Mouse (Mus musculus) embryonic facial prominence, embryonic 14.5 days (tissue): Measurements from ENCODE around the gene Glis2. TPM values are rescaled to one million over a fixed set of nuclear protein-coding genes. Genes with fewer than 3 reads are reported as not detected.
A peak's percentile ranks its signal among the peaks of the same experiment; 100 is the strongest.

Source experiments
- ATAC-seq: fragments of 200-750 bp; cut with Nextera tagmentation; 2 replicates; pipeline ENCODE4 v1.8.0; 2017; ENCODE audit warnings: low read depth, moderate number of reproducible peaks, moderate TSS enrichment
- DNase-seq: peaks from one replicate; pipeline ENCODE4 v3.0.0-alpha.2; 2015; ENCODE audit warnings: low spot score
- H3K27ac ChIP-seq: fragments of 300-500 bp; sonication (generic); replicated peaks from 2 replicates; pipeline ENCODE4 v1.5.1; 2014; ENCODE audit warnings: low read depth, mild to moderate bottlenecking, low read length, moderate library complexity
- H3K27me3 ChIP-seq: fragments of 300-500 bp; sonication (generic); replicated peaks from 2 replicates; pipeline ENCODE4 v1.6.1; 2014; ENCODE audit warnings: low read length; ENCODE audit not compliant: control insufficient read depth, insufficient read depth
- H3K36me3 ChIP-seq: fragments of 300-500 bp; sonication (generic); 2 replicates; pipeline ENCODE4 v1.6.1; 2014; ENCODE audit warnings: low read length, mixed read lengths; ENCODE audit not compliant: control insufficient read depth, insufficient read depth
- H3K4me1 ChIP-seq: fragments of 300-500 bp; sonication (generic); 2 replicates; pipeline ENCODE4 v1.6.1; 2014; ENCODE audit warnings: antibody characterized with exemption, low read length; ENCODE audit not compliant: control insufficient read depth, insufficient read depth
- H3K4me2 ChIP-seq: fragments of 300-500 bp; sonication (generic); 2 replicates; pipeline ENCODE4 v1.6.1; 2014; ENCODE audit warnings: low read depth, mild to moderate bottlenecking, low read length, moderate library complexity, mixed read lengths
- H3K4me3 ChIP-seq: fragments of 300-500 bp; sonication (generic); 2 replicates; pipeline ENCODE4 v1.5.1; 2014; ENCODE audit warnings: low read depth, mild to moderate bottlenecking, low read length
- H3K9ac ChIP-seq: fragments of 300-500 bp; sonication (generic); 2 replicates; pipeline ENCODE4 v1.6.1; 2014; ENCODE audit warnings: low read depth, mild to moderate bottlenecking, low read length, moderate library complexity, mixed read lengths
- H3K9me3 ChIP-seq: fragments of 300-500 bp; sonication (generic); 2 replicates; pipeline ENCODE4 v1.6.1; 2016; ENCODE audit warnings: low read length; ENCODE audit not compliant: control insufficient read depth
- WGBS: fragments of 180-500 bp; shearing (Covaris S2); extraction: QIAGEN DNeasy Blood & Tissue Kit; methylation state at CpG from one replicate; pipeline ENCODE4 v1.1.7; 2014; 5-methylcytosine and 5-hydroxymethylcytosine counted together
- polyA plus RNA-seq: library from polyadenylated mRNA; unstranded; fragments of >200 nt; fragmentation: Nextera tagmentation; extraction: Ambion mirVana; gene quantifications from 2 replicates; pipeline ENCODE4 v1.2.1, GENCODE M21; 2014

Glis2 gene
- polyA plus RNA-seq, 1 experiment from 2014 or later, result 34.7 TPM

- Histone ChIP-seq H3K36me3 (peaks cover 4% of the 10 kb centered on the region; the same call in 1 of the 2 replicates), H3K4me3 (peak overlapping the region; percentile 73), H3K9me3 (no peaks in the 10 kb centered on the region), H3K4me2 (peak overlapping the region; percentile 96), H3K27me3 (no peaks in the 10 kb centered on the region), H3K27ac (peak overlapping the region; percentile 95), H3K9ac (peak overlapping the region; percentile 90), H3K4me1 (peaks cover 57% of the 10 kb centered on the region)
- DNase-seq (no peak), ATAC-seq (no peak)
- 24% methylated on average over 2 of the region's 2 CpGs for WGBS
Measured at GRCm38 (mm10) chr16:4596836-4597235, 2.3 kb downstream of the Glis2 start.

DNA sequence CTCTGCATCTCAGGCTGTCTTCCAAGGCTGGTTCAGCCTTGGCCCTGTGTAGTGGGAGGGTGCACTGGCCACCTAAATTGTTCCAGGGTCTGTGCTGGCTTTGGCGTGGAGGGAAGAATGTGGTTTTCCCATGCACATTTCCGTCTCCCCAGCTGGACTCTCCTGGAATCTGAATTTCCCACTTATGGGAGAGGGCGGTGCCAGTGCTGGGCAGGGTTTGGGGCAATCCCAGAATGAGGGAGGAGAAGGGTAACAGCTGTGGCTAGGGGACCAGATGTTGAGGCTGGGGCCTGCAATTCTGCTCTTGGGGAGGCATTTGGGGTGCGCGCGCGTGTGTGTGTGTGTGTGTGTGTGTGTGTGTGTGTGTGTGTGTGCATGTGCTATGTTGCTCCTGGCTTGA lies 2.8 kb downstream of the Glis2 start:
- DNase-seq, result peak; percentile 72
- Histone ChIP-seq H3K4me3 (peak overlapping the region; percentile 73), H3K4me1 (peaks cover 60% of the 10 kb centered on the region), H3K9me3 (no peaks in the 10 kb centered on the region), H3K27ac (peak overlapping the region; percentile 95), H3K4me2 (peak overlapping the region; percentile 96), H3K27me3 (no peaks in the 10 kb centered on the region), H3K9ac (peak overlapping the region; percentile 90), H3K36me3 (no peaks in the 10 kb centered on the region)
- no peak for ATAC-seq
- WGBS, result 40% methylated on average over 3 of the region's 7 CpGs

DNA sequence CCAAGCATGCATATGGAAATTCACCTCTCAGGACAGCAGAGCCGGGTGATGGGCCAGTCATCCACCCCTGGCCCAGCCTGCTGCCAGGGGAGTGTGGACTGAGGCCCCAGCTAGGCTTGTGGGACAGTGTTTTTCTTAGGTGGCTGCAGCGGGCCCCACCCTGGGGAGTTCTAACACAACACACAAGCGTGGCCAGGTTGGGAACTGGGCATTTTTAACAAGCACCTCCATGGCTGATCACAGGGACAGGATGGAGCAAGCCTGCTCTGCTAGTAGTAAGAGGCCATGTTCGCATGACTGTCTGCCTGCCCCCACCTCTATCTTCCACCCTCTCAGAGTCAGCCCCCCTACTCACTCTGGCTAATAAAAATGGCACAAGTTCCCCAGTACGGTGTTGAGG lies 3.5 kb downstream of the Glis2 start:
- Histone ChIP-seq H3K27me3 (no peaks in the 10 kb centered on the region), H3K9ac (peak overlapping the region; percentile 90), H3K4me1 (peaks cover 61% of the 10 kb centered on the region), H3K4me3 (no peak overlapping the region), H3K27ac (no peak overlapping the region; the same call in 1 of the 2 replicates), H3K36me3 (no peaks in the 10 kb centered on the region), H3K4me2 (peak overlapping the region; percentile 96), H3K9me3 (no peaks in the 10 kb centered on the region)
- 62% methylated on average over 5 of the region's 5 CpGs for WGBS
- ATAC-seq, result no peak
- DNase-seq, result no peak

- 19% methylated on average over 6 of the region's 6 CpGs for WGBS
- DNase-seq, result no peak
- Histone ChIP-seq H3K9ac (peak overlapping the region; percentile 48), H3K4me2 (no peak overlapping the region; the same call in 1 of the 2 replicates), H3K4me1 (peaks cover 67% of the 10 kb centered on the region), H3K27ac (no peak overlapping the region), H3K9me3 (no peaks in the 10 kb centered on the region), H3K27me3 (no peaks in the 10 kb centered on the region), H3K36me3 (no peaks in the 10 kb centered on the region), H3K4me3 (no peak overlapping the region)
- no peak for ATAC-seq
Measured at GRCm38 (mm10) chr16:4598891-4599543, 4.5 kb downstream of the Glis2 start.

- 78% methylated on average over 3 of the region's 3 CpGs for WGBS
- Histone ChIP-seq H3K4me3 (no peak overlapping the region), H3K9me3 (no peaks in the 10 kb centered on the region), H3K9ac (0 out of 2 replicates have a peak overlapping the region, but pooled peaks have one; percentile 5), H3K27me3 (no peaks in the 10 kb centered on the region), H3K27ac (no peak overlapping the region), H3K36me3 (no peaks in the 10 kb centered on the region), H3K4me1 (peaks cover 73% of the 10 kb centered on the region), H3K4me2 (no peak overlapping the region)
- ATAC-seq (no peak), DNase-seq (no peak)
Measured at GRCm38 (mm10) chr16:4599616-4600015, 5.1 kb downstream of the Glis2 start.

DNA sequence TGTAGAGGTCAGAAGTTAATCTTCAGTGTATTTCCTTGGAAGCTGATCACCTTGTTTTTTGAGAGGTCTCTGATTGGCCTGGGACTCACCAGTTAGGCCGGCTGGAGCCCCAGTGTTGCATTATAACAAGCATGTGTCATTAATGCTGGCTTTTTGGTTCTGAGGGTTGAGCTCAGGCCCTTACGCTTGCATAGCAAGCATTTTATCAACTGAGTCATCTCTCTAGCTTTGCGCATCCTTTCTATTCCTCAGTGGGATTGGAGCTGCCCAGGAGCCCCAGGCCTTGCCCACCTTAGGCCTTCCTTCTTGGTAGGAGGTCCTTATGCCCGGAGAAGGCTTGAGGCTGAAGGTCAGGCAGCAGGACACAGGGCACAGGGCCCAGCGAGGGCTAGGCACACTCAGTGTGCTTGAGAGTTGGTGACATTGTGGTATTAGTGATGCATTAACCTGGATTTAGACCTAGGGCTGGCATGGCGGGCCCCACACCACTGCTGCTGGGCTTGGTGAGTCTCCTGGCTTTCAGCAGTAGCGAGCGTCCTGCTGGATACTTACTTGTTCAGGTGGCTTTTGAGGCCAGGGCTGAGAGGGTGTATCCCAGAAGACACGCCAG lies 6.3 kb downstream of the Glis2 start:
- ATAC-seq, result no peak
- Histone ChIP-seq H3K4me3 (no peak overlapping the region), H3K9me3 (no peaks in the 10 kb centered on the region), H3K4me2 (no peak overlapping the region), H3K4me1 (peaks cover 82% of the 10 kb centered on the region), H3K36me3 (no peaks in the 10 kb centered on the region), H3K27me3 (no peaks in the 10 kb centered on the region), H3K9ac (no peak overlapping the region), H3K27ac (no peak overlapping the region; the same call in 1 of the 2 replicates)
- 76% methylated on average over 9 of the region's 9 CpGs for WGBS
- no peak for DNase-seq

DNA sequence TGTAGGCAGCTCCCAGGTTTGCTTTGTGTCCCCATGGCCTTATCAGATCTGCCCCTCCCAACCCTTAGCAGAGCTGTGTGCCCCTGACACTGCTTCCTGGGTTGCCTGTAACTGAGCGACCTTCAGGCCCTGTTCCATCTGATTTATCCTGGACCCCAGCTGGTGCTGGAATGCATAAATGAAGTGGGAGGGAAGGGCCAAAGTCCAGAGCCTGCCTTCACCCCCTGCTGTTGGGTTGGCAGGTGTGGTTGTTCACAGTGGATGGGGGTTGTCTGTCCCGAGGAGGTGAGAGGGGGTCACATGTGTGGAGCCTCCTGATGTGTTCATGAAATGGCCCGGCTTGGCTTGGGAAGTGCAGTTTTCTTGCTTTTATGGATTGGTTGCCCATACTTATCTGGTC lies 7.7 kb downstream of the Glis2 start:
- Histone ChIP-seq H3K36me3 (no peaks in the 10 kb centered on the region), H3K4me1 (peaks cover 82% of the 10 kb centered on the region), H3K9me3 (no peaks in the 10 kb centered on the region), H3K4me2 (no peak overlapping the region), H3K4me3 (no peak overlapping the region), H3K27me3 (no peaks in the 10 kb centered on the region), H3K27ac (peak overlapping the region; percentile 77; the same call in 1 of the 2 replicates), H3K9ac (no peak overlapping the region)
- 36% methylated on average over 3 of the region's 3 CpGs for WGBS
- ATAC-seq (no peak), DNase-seq (no peak)

GRCm38 (mm10) chr16:4602766-4603452 lies 8.4 kb downstream of the Glis2 start:
- Histone ChIP-seq H3K9me3 (no peaks in the 10 kb centered on the region), H3K36me3 (no peaks in the 10 kb centered on the region), H3K27me3 (no peaks in the 10 kb centered on the region), H3K4me2 (peak overlapping the region; percentile 27; the same call in 1 of the 2 replicates), H3K4me1 (peaks cover 77% of the 10 kb centered on the region), H3K9ac (peak overlapping the region; percentile 45), H3K4me3 (no peak overlapping the region), H3K27ac (peak overlapping the region; percentile 77; the same call in 1 of the 2 replicates)
- DNase-seq (no peak), ATAC-seq (peak; percentile 50; the same call in 1 of the 2 replicates)
- WGBS, result 10% methylated on average over 7 of the region's 7 CpGs
